Mouse (Mus musculus): ENCODE measurements at regions not wholly inside any gene's neighbourhood (a gene's known extent, or its start where the extent isn't known, plus 50 kb on each side); places are given as distances from the start of the nearest gene placed in this dataset.

DNA sequence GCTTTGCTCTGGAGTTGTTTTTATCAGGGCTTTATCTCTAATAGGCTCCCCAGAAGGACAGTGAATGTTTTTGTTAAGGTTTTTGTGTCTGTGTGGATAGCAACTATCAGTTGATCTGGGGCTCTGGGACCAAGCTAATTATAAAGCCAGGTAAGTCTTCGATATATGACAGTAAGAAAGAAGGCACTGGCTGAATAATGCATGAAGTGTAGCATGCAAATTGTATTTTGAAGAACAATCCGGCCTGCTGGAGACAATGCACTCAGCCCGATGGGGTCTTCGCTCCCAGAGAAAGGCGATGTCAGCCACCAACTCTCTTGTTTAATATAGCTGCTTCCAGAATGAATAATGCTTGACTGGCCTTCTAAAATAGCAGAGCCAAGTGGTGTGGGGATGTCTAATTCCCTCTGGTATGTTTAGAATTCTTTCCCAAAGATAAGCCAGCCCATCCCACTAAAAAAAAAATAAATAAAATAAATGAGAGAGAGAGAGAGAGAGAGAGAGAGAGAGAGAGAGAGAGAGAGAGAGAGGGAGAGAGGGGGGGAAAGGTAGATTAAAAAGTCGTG lies 68.6 kb downstream of the Dad1 start:
- no peak for DNase-seq

DNA sequence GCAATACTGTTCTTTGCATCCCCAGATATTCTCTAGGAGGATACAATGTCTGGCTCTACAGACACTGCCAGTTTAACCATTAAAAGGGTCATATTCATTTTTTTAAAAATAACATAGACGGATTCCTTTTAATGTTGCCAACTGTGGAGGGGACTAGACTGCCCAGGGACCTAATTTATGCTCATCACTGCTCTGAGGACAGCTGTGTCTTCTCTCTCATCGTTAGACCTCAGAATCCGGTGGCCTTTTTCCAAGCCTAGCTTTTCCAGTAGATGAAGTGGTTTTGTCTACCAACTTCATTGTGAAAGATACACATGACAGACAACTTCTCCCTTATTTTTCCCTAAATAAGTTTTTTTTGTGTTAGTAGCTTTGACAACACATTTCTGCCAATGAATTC lies 70.0 kb downstream of the Dad1 start:
- no peak for DNase-seq

DNA sequence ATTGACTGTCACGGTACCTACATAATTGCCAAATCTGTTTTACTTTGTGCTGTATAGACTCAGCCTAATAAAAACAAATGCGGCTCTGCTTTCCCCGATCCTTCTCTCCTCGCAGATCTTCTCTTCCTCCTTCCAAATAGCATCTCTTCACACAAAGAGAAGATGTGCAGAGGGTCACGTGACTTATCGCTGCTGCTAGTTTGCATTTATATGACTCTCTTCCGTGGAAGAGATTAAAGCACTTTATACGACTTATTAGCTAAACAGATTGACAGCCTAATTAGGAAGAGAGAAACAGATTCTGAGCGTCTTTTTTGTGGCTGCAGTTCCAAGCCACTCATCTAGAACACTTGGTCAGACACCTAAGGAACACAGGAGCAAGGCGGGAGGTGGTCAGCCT lies 71.1 kb downstream of the Dad1 start:
- DNase-seq, result no peak

DNA sequence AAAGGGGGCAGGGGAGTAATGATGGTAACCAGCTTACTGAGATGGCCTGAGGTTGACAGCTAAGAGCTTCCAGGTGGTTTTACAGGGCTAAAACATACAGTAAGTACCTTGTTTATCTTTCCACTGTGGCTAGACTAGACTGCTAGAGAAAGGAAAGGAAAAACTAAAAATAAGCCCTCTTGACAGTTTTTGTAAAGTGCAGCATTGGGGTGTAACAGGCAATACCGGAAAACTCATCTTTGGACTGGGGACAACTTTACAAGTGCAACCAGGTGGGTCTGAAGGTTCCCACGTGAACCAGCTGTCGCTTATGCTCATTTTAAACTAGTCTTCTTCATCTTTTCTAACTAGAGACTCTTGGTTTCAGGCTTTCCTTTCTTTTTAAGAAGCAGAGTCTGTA lies 72.6 kb downstream of the Dad1 start:
- no peak for DNase-seq

DNA sequence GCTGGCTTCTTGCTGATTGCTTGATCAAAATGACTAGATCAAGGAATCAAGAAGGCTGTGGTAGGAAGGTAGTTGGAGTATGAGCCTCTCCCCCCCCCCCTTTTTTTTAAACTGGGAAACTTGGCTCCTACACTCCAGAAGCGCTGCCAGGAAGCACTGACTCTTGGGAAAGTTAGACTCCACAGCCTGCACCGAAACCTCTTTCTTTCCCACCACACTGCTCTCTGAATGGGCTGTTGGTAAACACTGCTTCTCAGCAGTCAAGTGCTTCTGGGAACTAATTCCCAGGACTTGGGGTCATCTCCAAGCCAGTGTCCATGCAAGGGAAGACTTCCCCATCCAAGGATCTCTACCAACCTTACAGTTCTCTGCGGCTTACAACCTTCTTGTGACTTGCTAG lies 73.2 kb downstream of the Dad1 start:
- DNase-seq, result no peak

DNA sequence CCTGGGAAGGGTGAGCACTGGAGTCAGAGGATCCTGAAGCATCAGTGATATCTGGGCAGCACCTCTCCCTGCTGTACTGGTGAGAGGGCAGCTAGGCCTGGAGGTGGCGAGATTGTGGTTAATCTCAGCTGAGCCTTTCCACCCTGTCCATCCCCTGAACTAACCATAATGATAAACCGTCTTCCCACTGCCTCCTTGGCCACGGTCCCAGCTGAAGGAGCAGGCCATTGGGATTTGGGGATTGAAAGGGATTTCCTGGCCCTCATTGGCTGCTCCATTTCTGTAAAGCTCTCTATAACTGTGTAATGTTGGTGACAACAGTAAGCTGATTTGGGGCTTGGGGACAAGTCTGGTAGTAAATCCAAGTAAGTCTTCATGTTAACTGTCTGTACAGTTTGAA lies 73.6 kb downstream of the Dad1 start:
- DNase-seq, result no peak

GRCm38 (mm10) chr14:54178856-54179255 lies 75.0 kb downstream of the Dad1 start:
- DNase-seq, result no peak

- no peak for DNase-seq
Observed at GRCm38 (mm10) chr14:54176469-54176868, 77.4 kb downstream of the Dad1 start.

- no peak for DNase-seq
Observed at GRCm38 (mm10) chr14:54175476-54175875, 78.4 kb downstream of the Dad1 start.

DNA sequence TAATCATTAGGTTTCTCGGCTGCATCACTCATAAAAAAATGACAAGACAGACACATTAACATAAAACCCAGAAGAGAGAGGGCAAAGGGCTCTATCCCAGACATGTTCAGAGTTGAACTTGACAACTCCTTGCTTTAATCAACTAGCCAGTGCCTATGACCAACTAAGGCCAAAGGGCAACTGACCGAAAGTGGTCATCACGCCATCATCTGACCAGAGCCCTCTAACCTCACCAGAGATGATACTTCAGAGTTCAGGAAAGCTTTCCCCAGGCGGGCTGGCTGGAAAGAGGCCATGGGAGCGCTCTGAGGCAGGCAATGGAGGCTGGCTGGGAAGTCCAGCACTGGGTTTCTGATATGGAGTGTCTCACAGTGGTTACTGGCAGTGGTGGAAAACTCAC lies 80.6 kb downstream of the Dad1 start:
- DNase-seq, result no peak

- no peak for DNase-seq
Observed at GRCm38 (mm10) chr14:54169254-54169653, 84.7 kb downstream of the Dad1 start.

- DNase-seq, result no peak
Observed at GRCm38 (mm10) chr14:54168414-54168931, 85.4 kb downstream of the Dad1 start.

DNA sequence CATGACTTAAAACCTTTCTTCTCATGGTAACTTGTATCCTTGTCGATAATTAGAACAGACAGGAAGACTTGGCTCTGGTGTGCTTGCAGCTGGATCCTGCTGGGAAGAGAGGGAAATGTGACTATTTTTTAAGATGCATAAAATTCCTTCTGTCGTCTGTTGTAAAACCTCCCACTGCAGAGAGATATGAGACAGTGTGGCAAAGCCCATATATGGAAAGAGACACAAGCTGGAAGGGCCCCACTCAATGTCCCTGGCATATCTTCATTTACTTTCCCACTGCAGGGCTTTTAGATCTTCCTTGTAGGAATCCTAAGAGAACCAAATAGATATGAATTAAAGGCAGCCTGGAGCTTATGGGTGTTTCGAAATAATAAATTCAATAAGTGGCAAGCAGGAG lies 87.8 kb downstream of the Dad1 start:
- DNase-seq, result no peak

DNA sequence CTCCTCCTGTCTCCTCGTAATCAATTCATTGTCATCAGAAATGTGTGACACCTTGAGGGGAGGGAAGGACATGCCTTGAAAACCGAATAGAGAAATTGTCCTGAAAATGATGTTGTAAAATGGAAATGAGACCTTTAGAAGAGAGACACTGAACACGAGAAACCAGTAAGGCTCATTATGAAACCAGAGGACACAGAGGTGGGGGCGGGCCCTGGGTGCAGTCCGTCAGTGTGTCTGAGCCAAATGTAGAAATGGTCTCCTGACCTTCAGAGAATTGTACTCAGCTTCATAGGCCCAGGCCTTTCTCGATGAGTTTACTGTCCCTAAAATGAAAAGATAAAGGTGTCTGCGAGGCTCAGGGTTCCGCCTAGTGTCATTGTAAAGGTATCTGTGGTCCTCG lies 89.0 kb downstream of the Dad1 start:
- no peak for DNase-seq

GRCm38 (mm10) chr14:54161916-54162315 lies 92.0 kb downstream of the Dad1 start:
- DNase-seq, result no peak

DNA sequence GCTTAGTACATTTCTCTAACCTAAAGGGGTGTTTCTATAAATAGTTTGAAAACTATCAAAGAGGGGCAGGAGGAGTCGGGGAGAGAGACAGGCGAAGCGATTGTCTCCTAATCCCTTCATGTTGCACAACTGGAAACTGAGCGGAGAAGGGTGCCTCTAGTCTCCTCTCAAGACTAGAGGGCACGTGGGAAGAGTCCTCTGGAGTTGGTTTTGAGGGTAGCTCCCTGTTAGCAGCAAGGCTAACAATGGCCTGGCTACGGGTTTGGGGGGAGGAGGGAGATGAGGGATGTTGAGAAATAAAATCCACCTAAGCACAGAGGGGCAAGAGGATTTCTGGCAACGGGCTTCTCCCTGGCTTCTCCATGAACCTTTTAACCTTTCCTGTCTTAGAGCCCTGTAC lies 92.7 kb downstream of the Dad1 start:
- DNase-seq, result no peak

DNA sequence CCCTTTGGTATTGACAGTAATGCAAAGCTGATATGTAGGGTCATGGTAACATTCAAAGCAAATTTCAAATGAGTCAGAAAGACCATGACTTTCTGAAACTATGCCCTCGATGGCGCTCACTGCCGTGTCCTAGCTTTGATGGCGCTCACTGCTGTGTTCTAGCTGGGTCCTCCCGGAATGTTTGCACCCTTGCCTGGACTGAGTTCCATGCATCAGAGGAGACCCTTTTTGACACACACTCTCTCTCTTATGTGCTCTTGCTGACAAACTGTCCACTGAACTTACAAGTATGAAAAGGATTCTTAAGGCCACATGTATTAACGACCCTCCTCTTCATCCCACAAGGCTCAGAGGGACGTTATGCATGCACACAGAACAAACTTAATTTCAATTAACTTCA lies 94.1 kb downstream of the Dad1 start:
- no peak for DNase-seq

- DNase-seq, result no peak
Observed at GRCm38 (mm10) chr14:54158214-54158965, 95.5 kb downstream of the Dad1 start.

GRCm38 (mm10) chr14:54156536-54156935 lies 97.4 kb downstream of the Dad1 start:
- DNase-seq, result no peak

GRCm38 (mm10) chr14:54152485-54153235 lies 101.2 kb downstream of the Dad1 start:
- DNase-seq, result peak; percentile 67 to 83

DNA sequence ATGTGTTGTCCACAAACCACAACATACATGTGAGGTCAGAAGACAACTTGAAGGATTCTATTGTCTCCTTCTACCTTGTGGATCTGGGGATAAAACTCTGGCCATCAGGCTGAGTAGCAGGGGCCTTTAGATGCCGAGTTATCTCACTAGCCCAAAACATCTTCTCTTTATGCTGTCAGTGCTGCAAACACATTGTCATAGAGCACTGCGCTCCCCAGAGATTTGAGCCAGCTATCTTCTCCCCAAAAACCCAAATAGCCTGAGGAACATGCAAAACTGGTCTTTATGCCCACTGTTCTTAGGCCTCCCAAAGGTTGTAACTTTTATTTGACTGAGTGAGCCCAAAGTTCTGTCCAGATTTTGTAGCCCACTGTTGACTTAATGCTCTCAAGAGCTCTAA lies 102.0 kb downstream of the Dad1 start:
- no peak for DNase-seq

DNA sequence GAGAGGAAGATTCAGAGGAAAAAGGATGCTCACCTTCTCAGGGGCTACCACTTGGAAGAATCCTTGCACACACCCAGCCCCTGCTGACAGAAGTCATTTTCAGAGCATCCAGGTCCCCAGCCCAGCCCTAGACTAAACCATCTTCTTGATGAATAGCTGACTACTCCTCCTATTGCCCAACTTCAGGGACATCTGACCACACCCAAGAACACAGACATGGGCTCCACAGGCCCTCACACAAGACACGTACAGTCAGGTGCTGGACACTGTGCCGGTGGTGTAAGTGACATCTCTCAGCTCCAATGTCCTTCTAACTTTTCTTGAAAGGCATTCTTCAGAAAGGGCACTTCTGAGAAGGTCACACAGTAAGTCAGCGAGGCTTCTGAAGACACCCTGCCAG lies 102.6 kb downstream of the Dad1 start:
- DNase-seq, result no peak

DNA sequence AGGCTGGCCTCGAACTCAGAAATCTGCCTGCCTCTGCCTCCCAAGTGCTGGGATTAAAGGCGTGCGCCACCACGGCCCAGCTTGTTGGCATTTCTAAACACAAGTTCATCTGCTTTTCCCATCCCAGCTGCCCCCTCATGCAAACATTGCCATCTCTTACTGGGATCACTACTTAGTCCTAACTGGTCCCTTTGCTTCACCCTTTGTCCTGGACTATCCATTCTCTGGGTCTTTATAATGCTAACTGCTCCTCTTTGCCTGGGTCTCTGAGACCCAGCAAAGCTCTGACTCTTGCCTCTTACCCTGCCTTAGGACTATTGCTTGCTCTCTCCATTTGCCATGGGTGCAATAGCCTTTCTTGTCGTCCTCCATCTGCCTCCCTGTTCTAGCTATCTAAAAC lies 103.7 kb downstream of the Dad1 start:
- no peak for DNase-seq

DNA sequence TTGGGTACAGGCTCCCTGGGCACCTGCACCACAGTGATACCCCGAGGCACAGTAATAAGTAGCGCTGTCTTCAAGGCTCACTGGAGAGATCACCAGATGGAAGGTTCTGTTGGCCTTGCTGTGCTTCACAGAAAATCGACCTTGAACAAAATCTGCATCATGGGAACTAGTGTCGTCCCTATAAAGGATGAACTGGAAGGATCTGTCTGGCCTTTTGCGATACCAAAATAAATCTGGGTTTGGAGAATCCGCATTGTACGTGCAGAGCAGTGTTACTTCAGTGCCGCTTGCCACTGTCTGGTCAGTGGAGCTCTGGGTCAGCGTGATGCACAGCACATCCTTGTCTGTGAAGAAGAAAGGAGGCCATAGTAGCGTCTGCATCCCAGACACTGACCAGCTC lies 105.3 kb downstream of the Dad1 start:
- no peak for DNase-seq
